Mouse (Mus musculus) spleen, adult 2 months (tissue): Measurements from ENCODE around the gene Anpep.

Source experiments
- CTCF ChIP-seq: fragments of 200-500 bp; IDR thresholded peaks from 2 replicates; pipeline ENCODE4 v1.5.1; 2011; ENCODE audit warnings: mild to moderate bottlenecking, inconsistent platforms; ENCODE audit not compliant: insufficient read depth, insufficient read length, insufficient replicate concordance; ENCODE audit errors: extremely low read depth
- POLR2A ChIP-seq: fragments of 200-500 bp; IDR thresholded peaks from 2 replicates; pipeline ENCODE4 v1.6.1; 2011; ENCODE audit warnings: low read depth, low read length, inconsistent platforms

DNA sequence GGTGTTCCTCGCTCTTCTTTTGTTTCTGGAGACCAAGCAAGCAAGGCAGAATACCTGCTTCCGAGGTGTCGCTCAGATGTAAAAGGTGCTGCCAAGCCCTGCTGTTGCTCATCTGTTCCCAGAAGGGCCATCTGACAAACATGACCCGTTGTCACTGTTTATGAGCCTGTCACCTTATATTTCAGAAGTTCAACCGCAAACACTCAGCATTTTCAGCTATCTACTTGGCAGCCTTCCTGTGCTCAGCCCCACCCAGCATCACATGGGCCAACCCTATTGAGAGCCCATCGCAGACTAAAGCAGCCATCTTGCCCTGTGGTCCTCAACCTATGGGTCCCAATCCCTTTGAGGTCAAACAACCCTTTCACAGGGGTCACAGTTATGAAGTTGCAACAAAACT lies 39.9 kb upstream of the Anpep start:
- TF ChIP-seq POLR2A (no peak), CTCF (no peak)
